Comparison of ENCODE assay signal across 10 mouse cellular contexts in genomic region chr11:46092121-46092520, GRCm38 (mm10). TPM values are rescaled to one million over a fixed set of nuclear protein-coding genes. Genes with fewer than 3 reads are reported as not detected.
DNase-seq lines count a peak whose midpoint lies in the region; ATAC-seq and TF ChIP-seq lines count a peak whose summit lies in the region.
"Had no signal": no experiment of that assay in that cellular context is flagged by ENCODE, and none has a peak within 500 bp of the region (broad histone marks: within the 10 kb centered on the region; RNA-seq: fewer than 3 reads in every experiment).

No protein-coding gene starts in this region.

- TF ChIP-seq EP300 in heart, adult 2 months (IDR thresholded peaks at IDR 0.05; ENCODE audit: insufficient read depth, low read depth, low read length) = no peak
- no peak for TF ChIP-seq EP300 in heart, postnatal 0 days (IDR thresholded peaks at IDR 0.05; ENCODE audit: low read depth)

- 27% methylated on average over 4 of the region's 4 CpGs for WGBS in heart, adult 2 months
- 74% methylated on average over 4 of the region's 4 CpGs for WGBS in liver, embryonic 12.5 days (ENCODE audit: insufficient replicate concordance)
- 90% methylated on average over 4 of the region's 4 CpGs for WGBS in liver, embryonic 11.5 days
- WGBS in heart, postnatal 0 days = 53% methylated on average over 4 of the region's 4 CpGs
- 56% methylated on average over 4 of the region's 4 CpGs for WGBS in stomach, embryonic 15.5 days
- WGBS in midbrain, embryonic 13.5 days = 87% methylated on average over 4 of the region's 4 CpGs

- intact Hi-C loops in heart, adult 2 months (cut with DNase I) = no loop called here
- intact Hi-C loops in heart, postnatal 25 days (cut with DNase I) = no loop called here

- H3K9ac ChIP-seq in heart, adult 2 months (ENCODE audit: low read depth, low read length) = no peak overlapping the region
- no peak overlapping the region for H3K9ac ChIP-seq in liver, embryonic 12.5 days
- H3K9ac ChIP-seq in liver, embryonic 11.5 days (ENCODE audit: low read depth, low read length) = no peak overlapping the region
- no peak overlapping the region for H3K9ac ChIP-seq in heart, postnatal 0 days (replicated peaks; ENCODE audit: low read depth, low read length)
- H3K9ac ChIP-seq in stomach, embryonic 15.5 days = no peak overlapping the region
- no peak overlapping the region for H3K9ac ChIP-seq in midbrain, embryonic 13.5 days (replicated peaks)

- peaks cover 17% of the 10 kb centered on the region for H3K36me3 ChIP-seq in heart, adult 2 months (ENCODE audit: control insufficient read depth, insufficient read depth, low read length)
- no peaks in the 10 kb centered on the region for H3K36me3 ChIP-seq in liver, embryonic 12.5 days
- no peaks in the 10 kb centered on the region for H3K36me3 ChIP-seq in liver, embryonic 11.5 days (ENCODE audit: control insufficient read depth, insufficient read depth, low read length)
- H3K36me3 ChIP-seq in heart, postnatal 0 days (replicated peaks; ENCODE audit: control insufficient read depth, insufficient read depth, low read length) = peaks cover 17% of the 10 kb centered on the region
- H3K36me3 ChIP-seq in stomach, embryonic 15.5 days = no peaks in the 10 kb centered on the region; the same call in 1 of the 2 replicates
- peaks cover 19% of the 10 kb centered on the region for H3K36me3 ChIP-seq in midbrain, embryonic 13.5 days

- H3K4me1 ChIP-seq in heart, adult 2 months (ENCODE audit: control insufficient read depth, insufficient read depth, low read length) = peaks cover 30% of the 10 kb centered on the region
- peaks cover 47% of the 10 kb centered on the region for H3K4me1 ChIP-seq in liver, embryonic 12.5 days
- H3K4me1 ChIP-seq in liver, embryonic 11.5 days (replicated peaks; ENCODE audit: control insufficient read depth, insufficient read depth, low read length) = peaks cover 20% of the 10 kb centered on the region
- H3K4me1 ChIP-seq in heart, postnatal 0 days (ENCODE audit: control insufficient read depth, insufficient read depth) = peaks cover 64% of the 10 kb centered on the region
- H3K4me1 ChIP-seq in stomach, embryonic 15.5 days = peaks cover 19% of the 10 kb centered on the region; the same call in 1 of the 2 replicates
- no peaks in the 10 kb centered on the region for H3K4me1 ChIP-seq in midbrain, embryonic 13.5 days (replicated peaks)

- no peak overlapping the region for H3K4me2 ChIP-seq in liver, embryonic 12.5 days
- H3K4me2 ChIP-seq in liver, embryonic 11.5 days = no peak overlapping the region
- no peak overlapping the region for H3K4me2 ChIP-seq in heart, postnatal 0 days (ENCODE audit: low read depth, low read length)
- no peak overlapping the region for H3K4me2 ChIP-seq in stomach, embryonic 15.5 days
- H3K4me2 ChIP-seq in midbrain, embryonic 13.5 days (replicated peaks) = no peak overlapping the region

- H3K9me3 ChIP-seq in liver, embryonic 12.5 days (replicated peaks) = no peaks in the 10 kb centered on the region
- H3K9me3 ChIP-seq in liver, embryonic 11.5 days (ENCODE audit: control insufficient read depth, low read length) = no peaks in the 10 kb centered on the region
- H3K9me3 ChIP-seq in heart, postnatal 0 days (replicated peaks; ENCODE audit: control insufficient read depth, low read length) = no peaks in the 10 kb centered on the region
- H3K9me3 ChIP-seq in stomach, embryonic 15.5 days = no peaks in the 10 kb centered on the region
- no peaks in the 10 kb centered on the region for H3K9me3 ChIP-seq in midbrain, embryonic 13.5 days

- ATAC-seq in liver, embryonic 12.5 days = no peak
- no peak for ATAC-seq in liver, embryonic 11.5 days (replicated peaks; ENCODE audit: low FRiP score)
- ATAC-seq in heart, postnatal 0 days (ENCODE audit: insufficient read depth, low read depth) = no peak
- no peak for ATAC-seq in stomach, embryonic 15.5 days (ENCODE audit: insufficient read depth, low FRiP score, low read depth)
- ATAC-seq in midbrain, embryonic 13.5 days = no peak
- ATAC-seq: activated CD4-positive, CD25-positive, alpha-beta regulatory T cell, adult 4 months had no signal

- no peaks in the 10 kb centered on the region for H3K79me2 ChIP-seq in heart, adult 2 months (replicated peaks; ENCODE audit: control insufficient read depth, insufficient read depth, low read length)

- no peak overlapping the region for H3K4me3 ChIP-seq in heart, adult 2 months
- no peak overlapping the region for H3K4me3 ChIP-seq in liver, embryonic 12.5 days
- H3K4me3 ChIP-seq in liver, embryonic 11.5 days (ENCODE audit: low read depth, low read length) = no peak overlapping the region
- no peak overlapping the region for H3K4me3 ChIP-seq in heart, postnatal 0 days (ENCODE audit: low read depth, low read length)
- no peak overlapping the region for H3K4me3 ChIP-seq in stomach, embryonic 15.5 days (replicated peaks)
- no peak overlapping the region for H3K4me3 ChIP-seq in midbrain, embryonic 13.5 days (replicated peaks)

- DNase-seq in heart, adult 2 months = no peak
- no peak for DNase-seq in heart, postnatal 25 days (ENCODE audit: low spot score)
- no peak for DNase-seq in liver, embryonic 11.5 days (ENCODE audit: low spot score)
- DNase-seq in heart, postnatal 0 days (ENCODE audit: low spot score) = no peak
- DNase-seq: retina, postnatal 1 day; thymus, postnatal 25 days had no signal

- no peak for TF ChIP-seq CTCF in heart, adult 2 months (IDR thresholded peaks at IDR 0.05)
- TF ChIP-seq CTCF in heart, postnatal 0 days (IDR thresholded peaks at IDR 0.05; ENCODE audit: low read depth) = no peak

- peak overlapping the region; percentile 37 for H3K27ac ChIP-seq in heart, adult 2 months
- H3K27ac ChIP-seq in liver, embryonic 12.5 days = peak overlapping the region; percentile 88
- H3K27ac ChIP-seq in liver, embryonic 11.5 days (ENCODE audit: low read depth, low read length) = no peak overlapping the region
- peak overlapping the region; percentile 68 for H3K27ac ChIP-seq in heart, postnatal 0 days (ENCODE audit: low read depth)
- peak overlapping the region; percentile 38; the same call in 1 of the 2 replicates for H3K27ac ChIP-seq in stomach, embryonic 15.5 days
- H3K27ac ChIP-seq in midbrain, embryonic 13.5 days = no peak overlapping the region

- H3K27me3 ChIP-seq in heart, adult 2 months (ENCODE audit: control insufficient read depth, insufficient read depth, low read length) = no peaks in the 10 kb centered on the region
- no peaks in the 10 kb centered on the region for H3K27me3 ChIP-seq in liver, embryonic 12.5 days (replicated peaks)
- no peaks in the 10 kb centered on the region for H3K27me3 ChIP-seq in liver, embryonic 11.5 days (replicated peaks; ENCODE audit: control insufficient read depth, insufficient read depth, low read length)
- H3K27me3 ChIP-seq in heart, postnatal 0 days (ENCODE audit: control insufficient read depth, insufficient read depth, low read length) = no peaks in the 10 kb centered on the region
- no peaks in the 10 kb centered on the region for H3K27me3 ChIP-seq in stomach, embryonic 15.5 days (replicated peaks)
- no peaks in the 10 kb centered on the region for H3K27me3 ChIP-seq in midbrain, embryonic 13.5 days

- no peak for TF ChIP-seq POLR2A in heart, adult 2 months (IDR thresholded peaks at IDR 0.05; ENCODE audit: insufficient read depth, low read depth, low read length)

RNA-seq across cellular contexts. Expression of gene Adam19, which starts 36.3 kb away (rescaled TPM):
- total RNA-seq in heart, adult 2 months (2021) = 10 to 100 TPM; 21.9 to 63.9 TPM
- polyA plus RNA-seq in heart, adult 2 months (2012; rRNA removed) = 17.7 and 32.1 TPM in 2 replicates
- 10 to 100 TPM; 36.2 to 78.2 TPM for total RNA-seq in heart, postnatal 25 days (2021)
- polyA plus RNA-seq in liver, embryonic 12.5 days (2016; fragmentation: Nextera tagmentation; extraction: Ambion mirVana) = 3.6 and 4.5 TPM in 2 replicates
- polyA plus RNA-seq in liver, embryonic 11.5 days (2014; fragmentation: Nextera tagmentation; extraction: Ambion mirVana) = 8.5 and 8.8 TPM in 2 replicates
- 59.8 and 67.9 TPM in 2 replicates for total RNA-seq in heart, postnatal 0 days (2014; rRNA removed; ENCODE audit: low replicate concordance)
- polyA plus RNA-seq in heart, postnatal 0 days (2015; fragmentation: Nextera tagmentation; extraction: Ambion mirVana) = 10.1 and 15.8 TPM in 2 replicates
- 17.1 and 20.4 TPM in 2 replicates for polyA plus RNA-seq in stomach, embryonic 15.5 days (2015; fragmentation: Nextera tagmentation; extraction: Ambion mirVana)
- polyA plus RNA-seq in midbrain, embryonic 13.5 days (2015; fragmentation: Nextera tagmentation; extraction: Ambion mirVana) = 8.8 and 10.5 TPM in 2 replicates

RNA-seq across cellular contexts. Expression of gene Gm12166, which starts 40.0 kb away (rescaled TPM):
- 1 to 10 TPM; 1.2 to 1.6 TPM for total RNA-seq in heart, adult 2 months (2021)
- 4.4 and 4.6 TPM in 2 replicates for polyA plus RNA-seq in heart, adult 2 months (2012; rRNA removed)
- 1 to 10 TPM; 1.6 to 1.9 TPM for total RNA-seq in heart, postnatal 25 days (2021)
- 4.1 and 5.3 TPM in 2 replicates for polyA plus RNA-seq in liver, embryonic 12.5 days (2016; fragmentation: Nextera tagmentation; extraction: Ambion mirVana)
- polyA plus RNA-seq in liver, embryonic 11.5 days (2014; fragmentation: Nextera tagmentation; extraction: Ambion mirVana) = 5.5 and 6.6 TPM in 2 replicates
- total RNA-seq in heart, postnatal 0 days (2014; rRNA removed; ENCODE audit: low replicate concordance) = 1.8 and 2.8 TPM in 2 replicates
- 3.6 and 3.9 TPM in 2 replicates for polyA plus RNA-seq in heart, postnatal 0 days (2015; fragmentation: Nextera tagmentation; extraction: Ambion mirVana)
- polyA plus RNA-seq in stomach, embryonic 15.5 days (2015; fragmentation: Nextera tagmentation; extraction: Ambion mirVana) = 5.5 and 11.1 TPM in 2 replicates
- polyA plus RNA-seq in midbrain, embryonic 13.5 days (2015; fragmentation: Nextera tagmentation; extraction: Ambion mirVana) = 6.1 and 7.1 TPM in 2 replicates

Comparison
In these comparisons a context has a peak if more than half of its experiments do, and no peak if none do; other contexts are left out.
1. H3K27ac ChIP-seq: peak in heart, adult 2 months (single experiment), liver, embryonic 12.5 days (single experiment), heart, postnatal 0 days (single experiment) and stomach, embryonic 15.5 days (single experiment); none in liver, embryonic 11.5 days (single experiment) and midbrain, embryonic 13.5 days (single experiment).